Mouse (Mus musculus) heart, postnatal 4 days (tissue): ENCODE measurements at regions not wholly inside any gene's neighbourhood (a gene's known extent, or its start where the extent isn't known, plus 50 kb on each side); places are given as distances from the start of the nearest gene placed in this dataset.

ENCODE experiments used
- DNase-seq: peaks from one replicate; pipeline ENCODE4 v3.0.0; 2021

DNA sequence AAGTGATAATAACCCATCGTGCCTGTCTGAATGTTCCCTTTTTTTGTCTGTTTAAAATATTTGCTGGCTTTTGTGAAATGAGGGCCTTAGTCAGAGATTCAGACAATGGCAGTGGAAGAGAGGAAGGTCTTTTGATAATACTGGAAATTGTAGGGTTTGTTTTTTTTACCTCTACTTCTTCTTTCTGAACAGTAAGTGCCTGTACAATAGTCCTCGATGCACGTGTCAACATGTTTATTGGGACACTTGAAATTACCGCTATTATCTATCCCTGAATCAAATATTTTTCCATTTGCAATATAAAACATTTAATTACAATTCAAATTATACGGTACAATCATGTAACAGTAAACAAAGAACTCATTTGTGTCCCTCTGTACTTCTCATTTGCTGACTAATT is 733.5 kb downstream of the Fam19a2 start:
- no peak for DNase-seq

DNA sequence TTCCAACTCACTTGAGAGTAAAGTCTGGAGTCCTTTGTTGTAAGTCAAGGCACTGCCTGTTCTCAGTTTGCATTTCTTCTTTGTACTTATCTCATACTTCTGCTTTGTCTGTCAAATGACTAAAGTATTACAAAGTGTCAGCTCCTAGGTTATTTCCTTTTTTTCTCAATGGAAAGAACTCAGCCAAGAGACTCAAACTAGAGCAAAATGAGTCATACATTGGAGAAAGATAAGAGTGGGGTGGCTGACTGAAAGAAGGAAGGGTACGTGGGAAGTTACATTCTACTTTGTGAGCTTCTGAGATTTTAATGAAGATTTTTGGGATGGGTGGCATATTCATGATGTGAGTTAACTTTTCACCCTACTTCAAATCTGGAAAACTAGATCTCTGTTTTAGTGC is 735.2 kb downstream of the Fam19a2 start:
- DNase-seq: no peak

DNA sequence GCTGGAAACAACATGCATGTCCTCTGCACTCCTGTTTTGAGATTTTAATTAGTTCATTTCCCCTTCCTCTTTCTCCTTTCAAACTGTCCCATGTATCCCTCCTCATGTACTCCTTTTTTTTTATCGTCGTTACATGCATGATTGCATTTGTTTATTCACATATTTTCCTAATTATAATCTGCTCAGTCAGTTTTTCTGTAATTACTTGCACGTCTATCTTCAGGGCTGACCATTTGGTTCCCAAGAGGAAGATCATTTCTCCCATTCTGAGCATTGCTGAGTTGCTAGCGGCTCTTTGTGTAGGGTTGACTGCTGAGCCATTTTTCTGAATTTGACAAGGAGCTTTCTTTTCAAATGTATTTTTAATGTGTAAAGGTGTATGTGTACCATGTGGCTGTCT is 781.2 kb downstream of the Fam19a2 start:
- DNase-seq: no peak

DNA sequence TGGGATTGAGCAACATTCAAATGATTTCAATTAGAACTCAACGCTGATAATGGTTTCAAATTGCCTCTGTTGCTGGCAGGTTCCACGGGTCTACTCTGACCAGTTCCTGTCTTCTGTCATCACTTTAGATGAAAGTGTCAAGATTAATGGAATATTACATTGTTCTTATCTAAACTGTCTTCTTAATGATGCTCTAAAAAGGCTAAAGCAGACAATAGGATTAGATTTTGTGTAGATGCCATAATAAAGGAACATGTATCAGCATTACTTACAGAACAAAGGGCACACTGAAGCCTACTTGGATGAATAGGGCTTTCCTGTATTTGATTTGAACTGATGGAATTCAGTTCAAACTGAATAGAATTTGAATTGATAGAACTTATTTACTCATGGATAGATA is 782.0 kb downstream of the Fam19a2 start:
- no peak for DNase-seq

DNA sequence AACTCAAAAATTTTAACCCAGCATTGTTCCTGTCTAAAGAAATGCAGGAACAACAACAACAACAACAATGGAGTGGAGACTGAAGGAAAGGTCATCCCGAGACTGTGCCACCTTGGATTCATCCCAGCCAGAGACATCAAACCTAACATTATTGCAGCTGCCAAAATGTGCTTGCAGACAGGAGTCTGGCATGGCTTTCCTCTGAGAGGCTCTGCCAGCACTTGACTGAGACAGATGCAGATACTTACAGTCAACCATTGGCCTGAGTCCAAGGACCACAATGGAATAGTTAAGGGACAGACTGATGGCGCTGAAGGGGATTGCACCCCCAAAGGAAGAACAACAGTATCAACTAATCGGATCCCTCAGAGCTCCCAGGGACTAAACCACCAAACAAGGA is 819.0 kb downstream of the Fam19a2 start:
- peak; percentile 72 for DNase-seq

DNA sequence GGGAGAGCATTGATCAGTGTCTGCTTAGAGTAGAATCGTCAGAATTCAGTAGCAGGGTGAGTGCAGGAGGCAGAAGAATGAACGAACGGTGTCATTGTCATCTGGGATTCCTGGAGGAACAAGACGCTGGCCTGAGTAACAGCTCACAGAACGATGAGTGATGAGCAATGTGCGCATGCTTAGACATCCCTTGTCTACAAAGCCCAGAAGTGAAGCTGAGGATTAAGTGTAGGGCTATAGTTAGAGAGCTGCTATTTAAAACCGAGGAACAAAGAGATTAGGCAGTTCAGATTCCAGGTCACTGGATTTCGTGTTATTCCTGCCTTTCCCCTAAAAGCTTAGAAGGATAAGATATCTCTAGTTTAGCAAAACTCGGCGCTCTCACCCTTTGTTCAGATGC is 826.8 kb downstream of the Fam19a2 start:
- DNase-seq: no peak

DNA sequence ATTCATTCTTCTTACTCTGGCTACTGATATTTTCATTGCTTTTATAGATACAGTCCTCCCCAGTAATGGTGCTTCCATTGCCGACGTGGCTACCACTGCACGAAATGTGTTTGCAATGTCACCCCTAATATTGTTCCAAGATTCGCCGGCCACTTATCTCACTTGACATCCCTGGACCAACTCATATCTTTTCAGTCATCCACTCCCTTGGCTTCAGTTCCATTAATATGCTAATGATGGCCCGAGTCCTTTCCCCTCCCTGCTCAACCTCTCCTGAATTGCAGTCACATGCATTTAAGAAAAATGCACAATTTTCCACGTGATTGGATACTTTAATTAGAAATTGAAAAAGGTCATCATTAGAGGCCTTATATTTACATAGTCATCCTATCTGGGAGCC is 827.6 kb downstream of the Fam19a2 start:
- DNase-seq: no peak

DNA sequence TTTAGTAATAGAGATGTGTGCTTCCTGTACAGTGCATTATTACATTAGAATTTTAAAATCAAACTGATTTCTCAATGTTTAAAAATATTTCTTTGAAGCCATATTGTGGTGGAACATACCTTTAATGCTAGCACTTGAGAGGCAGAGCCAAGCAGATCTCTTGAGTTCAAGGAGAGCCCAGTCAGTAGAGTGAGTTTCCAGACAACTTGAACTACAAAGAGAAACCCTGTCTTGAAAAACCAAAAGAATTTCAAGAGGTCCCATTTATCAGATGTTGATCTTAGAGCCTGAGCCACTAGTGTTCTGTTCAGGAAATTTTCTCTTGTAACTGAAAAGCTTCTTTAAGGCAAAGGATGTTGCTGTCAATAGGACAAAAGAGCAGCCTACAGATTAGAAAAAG is 855.8 kb downstream of the Fam19a2 start:
- DNase-seq: no peak

DNA sequence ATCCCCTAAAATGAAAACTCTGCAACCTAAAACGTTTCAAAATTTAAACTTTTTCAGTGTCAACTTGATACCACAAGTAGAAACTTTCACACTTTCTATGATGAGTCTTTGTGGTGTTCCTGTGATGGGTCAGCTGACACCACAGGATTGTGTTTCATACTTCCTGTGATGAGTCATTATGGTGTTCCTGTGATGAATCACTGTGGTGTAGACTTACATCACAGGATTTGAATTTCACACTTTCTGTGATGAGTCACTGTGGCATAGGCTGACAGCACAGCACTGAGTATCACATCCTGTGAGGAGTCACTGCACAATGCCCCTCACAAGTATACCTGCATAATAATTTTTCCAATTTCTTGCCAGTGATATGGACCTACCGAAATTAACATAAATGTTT is 874.7 kb downstream of the Fam19a2 start:
- DNase-seq: no peak

DNA sequence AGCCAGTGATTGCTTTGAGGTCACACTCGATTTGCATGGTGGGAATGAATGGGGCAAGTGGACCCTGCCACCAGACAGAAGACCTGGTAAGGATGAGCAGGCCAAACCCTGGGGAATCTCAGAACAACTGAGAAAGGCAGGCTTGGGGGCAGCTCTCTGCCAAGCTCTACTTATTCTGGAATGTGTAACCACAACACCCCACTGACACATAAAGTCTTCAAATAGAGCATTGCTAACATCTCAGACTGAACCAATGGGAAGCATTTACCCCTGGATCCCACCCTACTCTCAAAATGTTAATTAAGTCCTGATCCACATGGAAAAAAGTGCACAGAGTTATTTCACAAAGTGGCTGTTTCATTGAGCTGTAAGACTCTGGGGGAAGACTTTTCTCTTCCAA is 878.5 kb downstream of the Fam19a2 start:
- no peak for DNase-seq

DNA sequence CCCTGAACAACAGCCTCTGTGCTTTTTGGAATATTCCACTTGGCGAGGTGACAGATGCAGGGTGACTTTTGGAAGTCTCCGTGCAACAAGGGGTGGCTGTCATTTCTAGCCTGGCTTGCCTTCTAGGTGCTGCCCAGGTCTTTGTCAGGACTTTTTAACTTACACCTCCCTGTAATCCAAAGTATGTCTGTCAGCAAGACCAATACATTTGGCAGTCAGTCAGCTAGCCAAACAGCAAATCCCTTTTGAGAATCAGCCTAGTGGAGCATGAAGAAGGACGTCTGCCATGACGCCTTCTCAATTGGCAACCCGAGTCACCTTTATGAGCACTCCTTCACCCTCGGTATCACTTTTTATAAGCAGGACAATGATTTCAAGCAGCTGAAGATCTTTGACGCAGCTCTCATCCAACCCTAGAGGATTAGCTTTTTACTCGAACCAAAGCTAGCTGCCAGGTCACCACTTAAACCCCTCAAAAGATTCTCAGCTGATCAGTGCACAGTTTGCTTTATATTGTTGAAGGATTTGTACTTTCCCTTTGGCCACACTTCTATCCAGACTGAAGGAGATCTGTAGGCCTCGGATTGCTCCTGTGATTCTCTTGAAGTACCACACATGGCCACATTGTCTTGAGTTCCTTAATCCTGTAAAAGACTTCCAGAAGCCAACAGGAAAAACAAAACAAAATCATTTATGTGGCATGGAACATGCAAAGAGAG is 883.1 kb downstream of the Fam19a2 start:
- DNase-seq: peak; percentile 25

DNA sequence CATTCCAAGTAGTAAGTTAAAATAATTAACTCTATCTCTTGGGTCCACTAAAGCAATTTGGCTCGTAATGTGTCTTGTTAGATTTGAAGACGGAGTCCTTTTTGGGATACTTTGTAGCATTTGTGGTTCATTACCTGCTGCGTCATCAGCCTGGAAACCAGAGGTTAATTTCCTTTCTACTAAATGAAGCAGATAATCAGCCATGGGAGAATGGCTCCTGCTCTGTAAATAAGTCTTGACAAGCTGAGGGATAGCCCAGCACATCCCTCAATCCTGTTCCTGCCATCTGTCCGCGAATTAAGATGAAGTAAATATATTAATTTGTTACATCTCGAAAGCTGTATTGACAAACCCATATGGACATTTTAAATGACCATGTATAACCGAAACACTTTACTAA is 899.6 kb downstream of the Fam19a2 start:
- DNase-seq: no peak

DNA sequence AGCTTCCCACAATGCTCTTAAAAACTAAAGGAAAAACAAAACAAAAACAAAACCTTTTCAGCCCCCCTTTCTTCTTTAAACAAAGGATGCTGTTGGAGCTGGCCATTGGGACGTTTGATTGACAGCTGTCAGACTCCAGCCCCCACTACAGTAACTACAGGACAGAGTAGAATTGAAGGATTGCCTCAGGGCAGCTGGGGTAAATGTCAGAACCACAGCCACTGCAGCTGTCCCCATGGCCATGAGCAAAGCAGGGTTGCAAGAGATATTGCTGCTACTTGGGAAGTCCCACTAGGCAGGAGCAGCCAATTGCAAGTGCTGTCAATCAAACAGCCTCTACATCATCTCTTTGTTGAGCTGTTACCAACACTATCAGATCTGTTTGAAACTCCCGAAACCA is 911.8 kb downstream of the Fam19a2 start:
- DNase-seq: no peak

DNA sequence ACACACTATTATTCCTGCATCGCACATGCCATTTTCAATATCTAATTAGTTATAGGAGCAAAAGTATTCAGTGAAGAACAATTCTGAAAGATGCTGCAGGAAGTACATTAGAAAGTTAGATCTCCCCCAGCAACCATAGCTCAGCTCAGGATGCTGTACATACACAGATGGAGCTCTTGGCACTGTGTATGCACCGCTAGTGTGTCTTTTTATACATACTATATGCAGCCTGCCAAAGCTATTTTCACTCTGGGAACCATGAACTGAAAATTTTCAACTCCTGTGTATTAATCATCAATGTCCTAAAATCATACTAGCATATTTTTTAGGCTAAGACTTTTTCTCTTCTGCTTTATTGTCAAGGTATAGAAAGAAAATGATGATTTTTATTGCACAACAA is 944.5 kb downstream of the Fam19a2 start:
- no peak for DNase-seq

DNA sequence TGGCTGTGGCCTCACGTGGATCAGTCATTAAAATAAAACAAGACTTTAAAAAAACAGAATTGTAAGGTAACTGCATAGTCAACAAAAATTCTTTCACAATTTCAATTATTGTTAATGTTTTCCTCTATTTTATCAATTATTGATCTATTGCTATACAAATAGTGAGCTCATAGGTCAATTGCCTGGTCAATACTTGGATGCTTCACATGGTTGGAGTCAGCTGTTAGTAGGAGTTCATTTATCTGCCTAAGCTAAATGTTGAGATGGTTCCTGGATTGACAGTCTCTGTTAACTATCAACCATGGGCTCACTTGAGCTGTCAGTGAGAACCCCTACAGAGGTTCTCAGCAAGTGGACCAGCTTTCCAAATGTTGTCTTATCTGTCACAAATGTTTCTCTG is 955.7 kb downstream of the Fam19a2 start:
- DNase-seq: no peak

DNA sequence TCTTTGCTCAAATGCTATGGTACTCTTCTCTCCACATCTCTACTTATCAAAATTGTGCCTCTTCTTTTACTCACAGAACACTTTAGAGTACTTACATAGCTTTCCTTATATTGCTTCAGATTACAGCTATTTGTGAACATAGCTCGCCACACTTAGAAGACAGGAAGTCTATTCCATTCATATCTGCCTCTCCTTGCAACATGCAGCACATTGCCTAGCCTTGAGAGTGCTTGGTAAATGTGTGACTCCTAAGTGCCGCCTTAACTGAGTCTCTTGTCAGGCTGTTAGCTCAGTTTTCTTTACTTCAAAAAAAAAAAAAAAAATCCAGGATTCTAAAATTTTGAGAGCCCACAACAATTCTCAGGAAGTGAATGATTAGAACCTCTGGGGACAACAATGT is 958.3 kb downstream of the Fam19a2 start:
- no peak for DNase-seq

DNA sequence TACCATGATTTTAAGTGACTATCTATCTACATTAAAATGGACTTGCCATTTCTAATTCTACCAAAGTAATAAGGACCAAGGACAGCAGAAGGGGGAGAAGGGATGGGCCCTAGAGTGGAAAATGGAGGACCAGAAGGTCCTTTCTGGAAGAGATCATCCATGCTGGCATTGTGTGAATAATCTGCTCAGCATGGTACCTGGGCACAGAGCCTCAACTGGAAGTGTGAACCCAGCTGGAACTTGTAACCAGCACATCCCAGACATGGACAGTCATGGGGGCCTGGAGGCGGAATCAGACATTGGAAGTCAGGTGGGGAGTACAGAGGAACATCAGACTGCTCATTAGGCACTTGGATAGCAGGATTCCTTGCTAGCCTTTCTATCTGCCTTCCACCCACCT is 963.3 kb downstream of the Fam19a2 start:
- no peak for DNase-seq

DNA sequence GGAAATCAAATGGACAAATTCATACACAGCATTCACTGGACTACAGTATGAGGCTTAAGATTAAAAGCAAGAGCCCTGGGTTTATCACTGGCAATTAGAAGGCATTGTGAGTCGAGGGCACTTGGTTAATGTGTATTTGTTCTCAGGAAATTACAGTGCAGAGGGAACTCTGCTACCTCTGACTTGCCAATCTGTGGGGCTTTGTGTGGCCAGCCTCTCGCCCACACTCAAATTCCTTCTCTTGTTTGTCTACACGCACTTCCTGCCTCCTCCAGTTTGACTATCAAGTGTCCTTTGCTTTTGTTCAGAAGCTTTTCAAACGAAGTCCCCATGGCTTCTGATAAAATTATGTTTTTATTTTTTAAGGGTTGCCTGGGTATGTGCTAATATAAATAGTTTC is 985.6 kb downstream of the Fam19a2 start:
- no peak for DNase-seq

DNA sequence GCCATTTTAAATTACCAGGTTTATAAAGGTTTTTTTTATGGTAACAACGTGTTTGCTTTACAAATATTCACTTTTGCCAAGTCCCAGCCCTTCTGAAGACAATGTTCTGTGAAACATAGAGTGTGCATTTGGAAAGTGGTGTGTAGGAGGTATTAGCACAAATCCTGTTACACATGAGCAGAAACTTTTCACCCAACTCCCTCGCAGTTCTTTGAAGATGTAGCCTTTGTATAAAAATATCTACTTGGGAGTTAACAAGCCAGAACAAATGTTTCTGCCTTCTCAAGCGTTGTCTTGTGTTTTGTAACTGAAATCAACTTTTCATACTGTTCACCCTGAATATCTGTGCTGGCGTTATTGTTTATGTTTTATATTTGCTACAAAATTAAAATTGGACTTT is 986.2 kb downstream of the Fam19a2 start:
- DNase-seq: no peak

DNA sequence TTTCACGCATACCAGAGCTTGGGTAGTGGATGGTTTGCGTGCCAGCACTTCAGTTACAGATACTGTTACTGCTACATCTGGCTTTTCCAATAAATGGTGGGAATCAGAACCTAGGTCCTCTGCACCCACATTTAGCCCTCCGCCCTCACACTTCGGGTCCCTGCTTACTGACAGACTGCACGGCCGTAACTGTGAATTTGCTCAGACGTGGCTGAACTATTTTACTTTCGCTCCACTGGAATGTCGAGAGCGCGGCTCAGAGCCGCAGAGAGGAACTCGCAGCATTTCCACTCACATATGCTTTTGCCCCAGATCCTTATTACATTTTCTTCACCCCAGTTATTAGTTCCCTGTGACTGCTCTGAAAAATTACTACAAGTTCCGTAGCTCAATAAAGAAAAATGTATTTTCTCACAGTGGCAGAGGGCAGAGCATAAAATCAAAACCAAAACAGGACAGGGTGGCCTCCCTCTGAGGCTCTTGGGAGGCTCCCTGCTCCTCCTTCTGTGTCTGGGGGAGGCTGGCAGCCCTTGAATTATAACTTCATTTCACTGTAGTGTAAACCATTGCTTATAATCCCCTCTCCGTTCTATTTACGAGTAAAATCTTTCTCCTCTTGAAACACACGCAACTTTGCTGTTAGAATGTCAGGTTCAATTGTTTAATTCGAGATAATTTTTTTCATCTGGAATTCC is 1024.7 kb downstream of the Fam19a2 start:
- DNase-seq: peak; percentile 8

DNA sequence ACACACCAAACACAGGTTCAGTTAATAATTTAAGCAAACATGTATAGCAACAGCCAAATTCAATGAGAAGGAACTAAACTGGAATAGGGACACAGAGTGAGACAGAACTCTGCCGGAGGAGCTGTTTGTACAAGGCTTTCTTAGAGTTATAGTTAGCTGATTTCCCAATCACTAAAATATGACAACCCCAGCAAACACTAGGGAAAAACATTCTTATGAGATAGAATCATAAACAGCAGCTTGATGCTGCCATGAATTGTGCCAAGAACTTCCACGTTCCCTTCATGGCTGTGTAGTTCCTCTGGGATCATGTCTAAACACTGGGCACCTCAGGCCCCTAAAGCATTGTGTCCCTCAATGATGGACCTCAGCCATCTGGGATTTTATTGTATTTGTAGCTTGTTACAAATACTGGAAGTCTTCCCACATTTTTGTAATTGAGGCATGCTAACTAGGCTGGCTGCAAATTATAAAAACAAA is 1033.4 kb downstream of the Fam19a2 start:
- peak; percentile 4 for DNase-seq

DNA sequence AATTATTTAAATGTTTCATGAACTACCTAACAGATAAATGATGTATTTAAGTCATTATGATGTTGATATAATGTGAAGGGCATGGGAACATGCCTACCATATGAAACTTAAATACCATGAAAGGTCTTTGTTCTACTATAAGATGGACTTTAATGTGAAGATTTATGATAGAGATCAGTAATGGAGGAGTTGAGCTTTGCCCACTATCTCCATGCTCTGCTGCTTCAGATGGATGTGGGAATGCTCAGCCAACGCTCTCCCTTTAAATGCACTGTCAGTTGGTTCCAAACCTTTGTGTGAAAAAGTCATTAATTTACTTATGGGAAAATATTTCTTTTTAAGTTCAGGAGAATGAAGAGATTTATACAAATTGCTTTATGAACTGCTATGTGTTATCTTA is 1040.9 kb downstream of the Fam19a2 start:
- no peak for DNase-seq

DNA sequence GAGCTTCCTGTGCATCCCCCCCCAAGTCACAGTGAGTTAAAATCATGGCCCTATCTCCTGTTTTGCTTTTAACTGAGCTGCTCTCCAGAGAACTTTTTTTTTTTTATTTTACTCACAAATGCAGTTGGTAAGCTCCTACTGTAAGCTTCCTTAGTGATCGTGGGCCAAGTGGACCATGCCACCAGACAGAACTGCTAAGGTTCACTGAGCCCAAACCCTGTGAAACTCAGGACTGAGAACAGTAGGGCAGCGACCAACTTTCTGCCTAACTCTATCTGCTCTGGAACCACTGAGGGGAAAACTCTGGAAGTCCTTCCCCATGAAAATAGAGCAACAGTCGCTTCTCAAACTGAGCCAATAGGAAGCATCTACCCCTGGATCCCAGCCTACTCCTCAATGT is 1041.8 kb downstream of the Fam19a2 start:
- no peak for DNase-seq

DNA sequence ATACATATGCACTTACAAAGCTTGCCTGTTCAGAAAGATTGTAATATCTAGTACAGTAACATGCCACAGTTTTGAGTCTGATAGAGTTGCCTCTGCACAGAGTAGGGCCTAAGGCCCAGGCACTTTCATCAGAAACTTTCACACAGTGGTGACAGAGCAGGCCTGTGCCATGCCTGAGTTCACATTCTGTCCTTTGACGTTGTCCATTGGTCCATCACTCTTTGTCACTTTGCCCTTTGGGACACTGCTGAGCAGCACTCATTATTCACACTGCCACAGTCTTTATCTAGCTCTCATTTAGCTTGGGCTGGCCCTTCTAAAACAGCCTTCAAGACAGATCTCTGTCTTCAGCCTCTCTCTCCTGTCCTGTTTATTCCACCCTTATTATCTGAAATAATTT is 1055.0 kb downstream of the Fam19a2 start:
- no peak for DNase-seq
